Mouse (Mus musculus): ENCODE data around the gene Rpl10-ps3. TPM values are rescaled to one million over a fixed set of nuclear protein-coding genes. Genes with fewer than 3 reads are reported as not detected.
A peak's percentile ranks its signal among the peaks of the same experiment; 100 is the strongest.

The Rpl10-ps3 gene
- polyA plus RNA-seq, 1 experiment from 2014 or later: 407 TPM

- WGBS: 50% methylated on average over 3 of the region's 3 CpGs
- DNase-seq (ENCODE audit: low spot score) (no peak), ATAC-seq (replicated peaks; ENCODE audit: low FRiP score) (no peak)
- Histone ChIP-seq H3K9me3 (ENCODE audit: control insufficient read depth, low read length) (no peaks in the 10 kb centered on the region), H3K4me2 (no peak overlapping the region), H3K36me3 (ENCODE audit: control insufficient read depth, insufficient read depth, low read length) (no peaks in the 10 kb centered on the region), H3K4me3 (ENCODE audit: low read depth, low read length) (no peak overlapping the region), H3K4me1 (replicated peaks; ENCODE audit: control insufficient read depth, insufficient read depth, low read length) (no peaks in the 10 kb centered on the region), H3K27me3 (replicated peaks; ENCODE audit: control insufficient read depth, insufficient read depth, low read length) (no peaks in the 10 kb centered on the region), H3K9ac (ENCODE audit: low read depth, low read length) (no peak overlapping the region), H3K27ac (ENCODE audit: low read depth, low read length) (no peak overlapping the region)
Measured at GRCm38 (mm10) chr9:50360370-50360769, 15.6 kb upstream of the Rpl10-ps3 start.

GRCm38 (mm10) chr9:50357331-50357730 is 12.6 kb upstream of the Rpl10-ps3 start:
- Histone ChIP-seq H3K4me3 (ENCODE audit: low read depth, low read length) (no peak overlapping the region), H3K4me2 (no peak overlapping the region), H3K4me1 (replicated peaks; ENCODE audit: control insufficient read depth, insufficient read depth, low read length) (no peaks in the 10 kb centered on the region), H3K27me3 (replicated peaks; ENCODE audit: control insufficient read depth, insufficient read depth, low read length) (no peaks in the 10 kb centered on the region), H3K27ac (ENCODE audit: low read depth, low read length) (no peak overlapping the region), H3K36me3 (ENCODE audit: control insufficient read depth, insufficient read depth, low read length) (no peaks in the 10 kb centered on the region), H3K9ac (ENCODE audit: low read depth, low read length) (no peak overlapping the region), H3K9me3 (ENCODE audit: control insufficient read depth, low read length) (no peaks in the 10 kb centered on the region)
- WGBS: 68% methylated on average over 3 of the region's 3 CpGs
- DNase-seq (ENCODE audit: low spot score): no peak
- ATAC-seq (replicated peaks; ENCODE audit: low FRiP score): no peak

GRCm38 (mm10) chr9:50351746-50352145 is 7.0 kb upstream of the Rpl10-ps3 start:
- no peaks in the 10 kb centered on the region for H3K27me3 ChIP-seq (replicated peaks; ENCODE audit: control insufficient read depth, insufficient read depth, low read length)
- no peak overlapping the region for H3K4me2 ChIP-seq
- no peak overlapping the region for H3K4me3 ChIP-seq (ENCODE audit: low read depth, low read length)
- no peaks in the 10 kb centered on the region for H3K4me1 ChIP-seq (replicated peaks; ENCODE audit: control insufficient read depth, insufficient read depth, low read length)
- 62% methylated on average over 4 of the region's 4 CpGs for WGBS
- H3K36me3 ChIP-seq (ENCODE audit: control insufficient read depth, insufficient read depth, low read length): no peaks in the 10 kb centered on the region
- H3K9ac ChIP-seq (ENCODE audit: low read depth, low read length): no peak overlapping the region
- H3K27ac ChIP-seq (ENCODE audit: low read depth, low read length): no peak overlapping the region
- H3K9me3 ChIP-seq (ENCODE audit: control insufficient read depth, low read length): no peaks in the 10 kb centered on the region
- DNase-seq (ENCODE audit: low spot score) (no peak), ATAC-seq (replicated peaks; ENCODE audit: low FRiP score) (no peak)

- 79% methylated on average over 1 of the region's 1 CpGs for WGBS
- no peak for ATAC-seq (replicated peaks; ENCODE audit: low FRiP score)
- no peaks in the 10 kb centered on the region for H3K36me3 ChIP-seq (ENCODE audit: control insufficient read depth, insufficient read depth, low read length)
Measured at GRCm38 (mm10) chr9:50350571-50350970, 5.8 kb upstream of the Rpl10-ps3 start.

GRCm38 (mm10) chr9:50349156-50349555 is 4.4 kb upstream of the Rpl10-ps3 start:
- no peak for DNase-seq (ENCODE audit: low spot score)
- Histone ChIP-seq H3K36me3 (ENCODE audit: control insufficient read depth, insufficient read depth, low read length) (no peaks in the 10 kb centered on the region), H3K4me3 (ENCODE audit: low read depth, low read length) (no peak overlapping the region), H3K9me3 (ENCODE audit: control insufficient read depth, low read length) (no peaks in the 10 kb centered on the region), H3K4me2 (no peak overlapping the region), H3K9ac (ENCODE audit: low read depth, low read length) (no peak overlapping the region), H3K27me3 (replicated peaks; ENCODE audit: control insufficient read depth, insufficient read depth, low read length) (no peaks in the 10 kb centered on the region), H3K27ac (ENCODE audit: low read depth, low read length) (no peak overlapping the region), H3K4me1 (replicated peaks; ENCODE audit: control insufficient read depth, insufficient read depth, low read length) (no peaks in the 10 kb centered on the region)
- no peak for ATAC-seq (replicated peaks; ENCODE audit: low FRiP score)
- 76% methylated on average over 3 of the region's 3 CpGs for WGBS

More at GRCm38 (mm10) chr9:50350571-50350970, 5.8 kb upstream of the Rpl10-ps3 start:
- no peak for DNase-seq (ENCODE audit: low spot score)
- H3K27ac ChIP-seq (ENCODE audit: low read depth, low read length): no peak overlapping the region
- no peaks in the 10 kb centered on the region for H3K27me3 ChIP-seq (replicated peaks; ENCODE audit: control insufficient read depth, insufficient read depth, low read length)
- no peak overlapping the region for H3K9ac ChIP-seq (ENCODE audit: low read depth, low read length)
- no peaks in the 10 kb centered on the region for H3K4me1 ChIP-seq (replicated peaks; ENCODE audit: control insufficient read depth, insufficient read depth, low read length)
- no peak overlapping the region for H3K4me2 ChIP-seq
- no peak overlapping the region for H3K4me3 ChIP-seq (ENCODE audit: low read depth, low read length)
- no peaks in the 10 kb centered on the region for H3K9me3 ChIP-seq (ENCODE audit: control insufficient read depth, low read length)

GRCm38 (mm10) chr9:50348256-50348655 is 3.5 kb upstream of the Rpl10-ps3 start:
- WGBS: 84% methylated on average over 10 of the region's 10 CpGs
- Histone ChIP-seq H3K9me3 (ENCODE audit: control insufficient read depth, low read length) (no peaks in the 10 kb centered on the region), H3K9ac (ENCODE audit: low read depth, low read length) (no peak overlapping the region), H3K4me2 (no peak overlapping the region), H3K4me1 (replicated peaks; ENCODE audit: control insufficient read depth, insufficient read depth, low read length) (no peaks in the 10 kb centered on the region), H3K27ac (ENCODE audit: low read depth, low read length) (no peak overlapping the region), H3K27me3 (replicated peaks; ENCODE audit: control insufficient read depth, insufficient read depth, low read length) (no peaks in the 10 kb centered on the region), H3K4me3 (ENCODE audit: low read depth, low read length) (no peak overlapping the region), H3K36me3 (ENCODE audit: control insufficient read depth, insufficient read depth, low read length) (no peaks in the 10 kb centered on the region)
- DNase-seq (ENCODE audit: low spot score) (no peak), ATAC-seq (replicated peaks; ENCODE audit: low FRiP score) (no peak)

- H3K36me3 ChIP-seq (ENCODE audit: control insufficient read depth, insufficient read depth, low read length): no peaks in the 10 kb centered on the region
- H3K27me3 ChIP-seq (replicated peaks; ENCODE audit: control insufficient read depth, insufficient read depth, low read length): no peaks in the 10 kb centered on the region
- ATAC-seq (replicated peaks; ENCODE audit: low FRiP score) (no peak), DNase-seq (ENCODE audit: low spot score) (no peak)
- no peak overlapping the region for H3K4me2 ChIP-seq
- H3K4me1 ChIP-seq (replicated peaks; ENCODE audit: control insufficient read depth, insufficient read depth, low read length): no peaks in the 10 kb centered on the region
- no peak overlapping the region for H3K9ac ChIP-seq (ENCODE audit: low read depth, low read length)
- 56% methylated on average over 7 of the region's 7 CpGs for WGBS
- H3K4me3 ChIP-seq (ENCODE audit: low read depth, low read length): no peak overlapping the region
- no peak overlapping the region for H3K27ac ChIP-seq (ENCODE audit: low read depth, low read length)
- H3K9me3 ChIP-seq (ENCODE audit: control insufficient read depth, low read length): no peaks in the 10 kb centered on the region
Measured at GRCm38 (mm10) chr9:50335539-50336325, 9.0 kb downstream of the Rpl10-ps3 start.

- H3K9me3 ChIP-seq (ENCODE audit: control insufficient read depth, low read length): no peaks in the 10 kb centered on the region
- no peak overlapping the region for H3K4me3 ChIP-seq (ENCODE audit: low read depth, low read length)
- H3K4me2 ChIP-seq: no peak overlapping the region
- ATAC-seq (replicated peaks; ENCODE audit: low FRiP score) (no peak), DNase-seq (ENCODE audit: low spot score) (peak; percentile 56)
- no peaks in the 10 kb centered on the region for H3K4me1 ChIP-seq (replicated peaks; ENCODE audit: control insufficient read depth, insufficient read depth, low read length)
- H3K36me3 ChIP-seq (ENCODE audit: control insufficient read depth, insufficient read depth, low read length): no peaks in the 10 kb centered on the region
- H3K27ac ChIP-seq (ENCODE audit: low read depth, low read length): no peak overlapping the region
- WGBS: 38% methylated on average over 6 of the region's 6 CpGs
- H3K9ac ChIP-seq (ENCODE audit: low read depth, low read length): no peak overlapping the region
- H3K27me3 ChIP-seq (replicated peaks; ENCODE audit: control insufficient read depth, insufficient read depth, low read length): no peaks in the 10 kb centered on the region
Measured at GRCm38 (mm10) chr9:50333413-50333812, 11.4 kb downstream of the Rpl10-ps3 start.

Measured in liver, embryonic 11.5 days (tissue).